Mouse (Mus musculus) forebrain, embryonic 12.5 days (tissue): Measurements from ENCODE around the gene Itgb2l. TPM values are rescaled to one million over a fixed set of nuclear protein-coding genes. Genes with fewer than 3 reads are reported as not detected.

Source experiments
- ATAC-seq: fragments of 200-750 bp; cut with Nextera tagmentation; 2 replicates; pipeline ENCODE4 v1.8.0; 2017; ENCODE audit warnings: moderate TSS enrichment; ENCODE audit not compliant: low FRiP score
- H3K27ac ChIP-seq: fragments of 300-500 bp; sonication (generic); 2 replicates; pipeline ENCODE4 v1.5.1; 2016; ENCODE audit warnings: mild to moderate bottlenecking
- H3K27me3 ChIP-seq: fragments of 300-500 bp; sonication (generic); 2 replicates; pipeline ENCODE4 v1.6.1; 2016; ENCODE audit warnings: mild to moderate bottlenecking
- H3K36me3 ChIP-seq: fragments of 300-500 bp; sonication (generic); replicated peaks from 2 replicates; pipeline ENCODE4 v1.6.1; 2016; ENCODE audit warnings: mild to moderate bottlenecking
- H3K4me1 ChIP-seq: fragments of 300-500 bp; sonication (generic); 2 replicates; pipeline ENCODE4 v1.6.1; 2016
- H3K4me2 ChIP-seq: fragments of 300-500 bp; sonication (generic); 2 replicates; pipeline ENCODE4 v1.6.1; 2016; ENCODE audit warnings: mild to moderate bottlenecking, moderate library complexity
- H3K4me3 ChIP-seq: fragments of 300-500 bp; sonication (generic); replicated peaks from 2 replicates; pipeline ENCODE4 v1.5.1; 2016; ENCODE audit warnings: mild to moderate bottlenecking
- H3K9ac ChIP-seq: fragments of 300-500 bp; sonication (generic); 2 replicates; pipeline ENCODE4 v1.6.1; 2016; ENCODE audit warnings: mild to moderate bottlenecking
- H3K9me3 ChIP-seq: fragments of 300-500 bp; sonication (generic); 2 replicates; pipeline ENCODE4 v1.6.1; 2016
- WGBS: fragments of 180-500 bp; shearing (Covaris S2); methylation state at CpG from one replicate; pipeline ENCODE4 v1.1.7; 2016; 5-methylcytosine and 5-hydroxymethylcytosine counted together
- polyA plus RNA-seq: library from polyadenylated mRNA; unstranded; fragments of >200 nt; fragmentation: Nextera tagmentation; extraction: Ambion mirVana; gene quantifications from 2 replicates; pipeline ENCODE4 v1.2.1, GENCODE M21; 2016

Gene Itgb2l
- polyA plus RNA-seq, 1 experiment from 2014 or later: not detected

- Histone ChIP-seq H3K4me3 (no peak overlapping the region), H3K4me1 (no peaks in the 10 kb centered on the region), H3K9ac (no peak overlapping the region), H3K9me3 (no peaks in the 10 kb centered on the region), H3K27ac (no peak overlapping the region), H3K36me3 (no peaks in the 10 kb centered on the region), H3K27me3 (no peaks in the 10 kb centered on the region), H3K4me2 (no peak overlapping the region)
- ATAC-seq: no peak
- 91% methylated on average over 12 of the region's 12 CpGs for WGBS
These were observed 62.0 kb downstream of the Itgb2l start for GRCm38 (mm10) chr16:96381435-96381834.

- Histone ChIP-seq H3K4me3 (no peak overlapping the region), H3K9ac (no peak overlapping the region), H3K36me3 (no peaks in the 10 kb centered on the region), H3K27me3 (no peaks in the 10 kb centered on the region), H3K4me1 (no peaks in the 10 kb centered on the region), H3K27ac (no peak overlapping the region), H3K4me2 (no peak overlapping the region), H3K9me3 (no peaks in the 10 kb centered on the region)
- no peak for ATAC-seq
- WGBS: 92% methylated on average over 10 of the region's 10 CpGs
These were observed 65.3 kb downstream of the Itgb2l start for GRCm38 (mm10) chr16:96378111-96378510.

GRCm38 (mm10) chr16:96376342-96376741 is 67.1 kb downstream of the Itgb2l start:
- WGBS: 23% methylated on average over 7 of the region's 7 CpGs
- Histone ChIP-seq H3K4me3 (no peak overlapping the region), H3K4me1 (no peaks in the 10 kb centered on the region)

DNA sequence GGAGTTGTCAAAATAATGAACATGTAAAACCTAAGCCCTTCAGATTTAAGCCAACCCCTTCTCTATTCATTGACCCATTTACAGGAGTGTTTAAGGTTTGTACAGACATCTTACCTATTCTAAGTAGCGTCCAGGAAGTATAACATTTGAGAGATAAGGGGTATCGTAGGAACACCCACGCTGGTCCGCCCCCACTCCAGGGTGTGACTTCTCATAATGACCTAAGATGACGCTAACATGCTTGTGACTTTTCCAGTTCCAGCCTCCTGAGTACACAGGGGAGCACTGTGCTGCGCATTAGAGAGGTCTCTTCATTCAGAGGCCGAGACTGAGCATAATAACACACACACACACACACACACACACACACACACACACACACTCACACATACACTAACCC is 67.9 kb downstream of the Itgb2l start:
- no peak overlapping the region for H3K4me2 ChIP-seq
- no peak for ATAC-seq
- H3K27ac ChIP-seq: no peak overlapping the region
- H3K9me3 ChIP-seq: no peaks in the 10 kb centered on the region
- no peaks in the 10 kb centered on the region for H3K36me3 ChIP-seq
- no peak overlapping the region for H3K9ac ChIP-seq
- H3K4me3 ChIP-seq: no peak overlapping the region
- WGBS: 84% methylated on average over 7 of the region's 7 CpGs
- no peaks in the 10 kb centered on the region for H3K27me3 ChIP-seq
- no peaks in the 10 kb centered on the region for H3K4me1 ChIP-seq

More at GRCm38 (mm10) chr16:96376342-96376741, 67.1 kb downstream of the Itgb2l start:
- no peaks in the 10 kb centered on the region for H3K9me3 ChIP-seq
- no peak for ATAC-seq
- H3K27me3 ChIP-seq: no peaks in the 10 kb centered on the region
- no peak overlapping the region for H3K9ac ChIP-seq
- no peak overlapping the region for H3K4me2 ChIP-seq
- H3K27ac ChIP-seq: no peak overlapping the region
- H3K36me3 ChIP-seq: no peaks in the 10 kb centered on the region

GRCm38 (mm10) chr16:96372752-96373118 is 70.7 kb downstream of the Itgb2l start:
- H3K27me3 ChIP-seq: no peaks in the 10 kb centered on the region
- no peak for ATAC-seq
- H3K4me3 ChIP-seq: no peak overlapping the region
- H3K4me2 ChIP-seq: no peak overlapping the region
- H3K4me1 ChIP-seq: no peaks in the 10 kb centered on the region
- H3K9ac ChIP-seq: no peak overlapping the region
- 90% methylated on average over 8 of the region's 8 CpGs for WGBS
- H3K9me3 ChIP-seq: no peaks in the 10 kb centered on the region
- H3K36me3 ChIP-seq: no peaks in the 10 kb centered on the region
- H3K27ac ChIP-seq: no peak overlapping the region

Other genes with a start within 250 kb of the Itgb2l start
- 0.59 and 1.6 TPM in 2 replicates for gene Sh3bgr, start 243.2 kb downstream of the Itgb2l start, polyA plus RNA-seq
- 0.73 and 0.82 TPM in 2 replicates for gene B3galt5, start 207.8 kb downstream of the Itgb2l start, polyA plus RNA-seq
- 34.1 and 35.9 TPM in 2 replicates for gene Pcp4, start 24.0 kb upstream of the Itgb2l start, polyA plus RNA-seq